Mouse (Mus musculus): ENCODE measurements at regions not wholly inside any gene's neighbourhood (a gene's known extent, or its start where the extent isn't known, plus 50 kb on each side); places are given as distances from the start of the nearest gene placed in this dataset.

- TF ChIP-seq CTCF (IDR thresholded peaks at IDR 0.05; ENCODE audit: low read depth) = no peak
- TF ChIP-seq EP300 (IDR thresholded peaks at IDR 0.05; ENCODE audit: low read depth) = no peak
These were observed 168.4 kb upstream of the Ccdc122 start for GRCm38 (mm10) chr14:76868131-76868530.

Data from liver, embryonic 14.5 days (tissue).